Mouse (Mus musculus) embryonic facial prominence, embryonic 12.5 days (tissue): ENCODE measurements at regions not wholly inside any gene's neighbourhood (a gene's known extent, or its start where the extent isn't known, plus 50 kb on each side); places are given as distances from the start of the nearest gene placed in this dataset.
A peak's percentile ranks its signal among the peaks of the same experiment; 100 is the strongest.

Experiments used
- ATAC-seq: fragments of 200-750 bp; cut with Nextera tagmentation; 2 replicates; pipeline ENCODE4 v1.8.0; 2017; ENCODE audit not compliant: insufficient number of reproducible peaks, insufficient read depth, low FRiP score, low TSS enrichment
- H3K27ac ChIP-seq: fragments of 300-500 bp; sonication (generic); 2 replicates; pipeline ENCODE4 v1.5.1; 2016; ENCODE audit warnings: mild to moderate bottlenecking
- H3K27me3 ChIP-seq: fragments of 300-500 bp; sonication (generic); 2 replicates; pipeline ENCODE4 v1.6.1; 2016; ENCODE audit warnings: mild to moderate bottlenecking, moderate library complexity
- H3K36me3 ChIP-seq: fragments of 300-500 bp; sonication (generic); 2 replicates; pipeline ENCODE4 v1.6.1; 2016; ENCODE audit warnings: mild to moderate bottlenecking
- H3K4me1 ChIP-seq: fragments of 300-500 bp; sonication (generic); 2 replicates; pipeline ENCODE4 v1.6.1; 2016
- H3K4me2 ChIP-seq: fragments of 300-500 bp; sonication (generic); replicated peaks from 2 replicates; pipeline ENCODE4 v1.6.1; 2016; ENCODE audit warnings: mild to moderate bottlenecking, moderate library complexity
- H3K4me3 ChIP-seq: fragments of 300-500 bp; sonication (generic); 2 replicates; pipeline ENCODE4 v1.5.1; 2016; ENCODE audit warnings: mild to moderate bottlenecking
- H3K9ac ChIP-seq: fragments of 300-500 bp; sonication (generic); 2 replicates; pipeline ENCODE4 v1.6.1; 2016; ENCODE audit warnings: mild to moderate bottlenecking, moderate library complexity
- H3K9me3 ChIP-seq: fragments of 300-500 bp; sonication (generic); 2 replicates; pipeline ENCODE4 v1.6.1; 2016; ENCODE audit warnings: mild to moderate bottlenecking, moderate library complexity
- WGBS: fragments of 180-500 bp; shearing (Covaris S2); methylation state at CpG from one replicate; pipeline ENCODE4 v1.1.7; 2016; 5-methylcytosine and 5-hydroxymethylcytosine counted together

GRCm38 (mm10) chr15:97467781-97468485, 220.8 kb upstream of the Amigo2 start:
- H3K9me3 ChIP-seq = no peaks in the 10 kb centered on the region
- H3K27me3 ChIP-seq = no peaks in the 10 kb centered on the region
- H3K9ac ChIP-seq = no peak overlapping the region
- H3K27ac ChIP-seq = no peak overlapping the region
- no peak for ATAC-seq
- H3K4me3 ChIP-seq = no peak overlapping the region
- 87% methylated on average over 18 of the region's 18 CpGs for WGBS
- H3K4me2 ChIP-seq = no peak overlapping the region
- no peaks in the 10 kb centered on the region for H3K4me1 ChIP-seq
- no peaks in the 10 kb centered on the region for H3K36me3 ChIP-seq

- Histone ChIP-seq H3K4me1 (no peaks in the 10 kb centered on the region), H3K4me3 (no peak overlapping the region), H3K27ac (no peak overlapping the region), H3K4me2 (no peak overlapping the region), H3K9me3 (no peaks in the 10 kb centered on the region), H3K36me3 (no peaks in the 10 kb centered on the region), H3K9ac (no peak overlapping the region), H3K27me3 (no peaks in the 10 kb centered on the region)
- no peak for ATAC-seq
- 82% methylated on average over 10 of the region's 10 CpGs for WGBS
These were observed 219.9 kb upstream of the Amigo2 start for GRCm38 (mm10) chr15:97466906-97467465.

GRCm38 (mm10) chr15:97466110-97466509, 219.0 kb upstream of the Amigo2 start:
- Histone ChIP-seq H3K4me2 (no peak overlapping the region), H3K36me3 (no peaks in the 10 kb centered on the region), H3K27ac (no peak overlapping the region), H3K4me1 (no peaks in the 10 kb centered on the region), H3K27me3 (no peaks in the 10 kb centered on the region), H3K9me3 (no peaks in the 10 kb centered on the region), H3K4me3 (no peak overlapping the region), H3K9ac (no peak overlapping the region)
- 62% methylated on average over 3 of the region's 3 CpGs for WGBS
- no peak for ATAC-seq

- H3K27me3 ChIP-seq = no peaks in the 10 kb centered on the region
- no peaks in the 10 kb centered on the region for H3K9me3 ChIP-seq
- ATAC-seq = no peak
- H3K4me2 ChIP-seq = no peak overlapping the region
- H3K9ac ChIP-seq = no peak overlapping the region
- H3K4me3 ChIP-seq = no peak overlapping the region
- no peaks in the 10 kb centered on the region for H3K4me1 ChIP-seq
- 90% methylated on average over 8 of the region's 8 CpGs for WGBS
- H3K27ac ChIP-seq = no peak overlapping the region
- H3K36me3 ChIP-seq = no peaks in the 10 kb centered on the region
These were observed 218.3 kb upstream of the Amigo2 start for GRCm38 (mm10) chr15:97465366-97465765.

- Histone ChIP-seq H3K27ac (no peak overlapping the region), H3K27me3 (no peaks in the 10 kb centered on the region), H3K4me2 (no peak overlapping the region), H3K4me3 (no peak overlapping the region), H3K9me3 (no peaks in the 10 kb centered on the region), H3K36me3 (no peaks in the 10 kb centered on the region), H3K9ac (no peak overlapping the region), H3K4me1 (no peaks in the 10 kb centered on the region)
- no peak for ATAC-seq
- WGBS = 92% methylated on average over 9 of the region's 9 CpGs
These were observed 217.7 kb upstream of the Amigo2 start for GRCm38 (mm10) chr15:97464737-97465136.

GRCm38 (mm10) chr15:97462587-97462986, 215.5 kb upstream of the Amigo2 start:
- no peak overlapping the region for H3K9ac ChIP-seq
- no peaks in the 10 kb centered on the region for H3K9me3 ChIP-seq
- no peaks in the 10 kb centered on the region for H3K36me3 ChIP-seq
- no peak overlapping the region for H3K4me3 ChIP-seq
- no peak for ATAC-seq
- no peak overlapping the region for H3K27ac ChIP-seq
- H3K4me1 ChIP-seq = no peaks in the 10 kb centered on the region
- 86% methylated on average over 2 of the region's 2 CpGs for WGBS
- H3K4me2 ChIP-seq = no peak overlapping the region
- no peaks in the 10 kb centered on the region for H3K27me3 ChIP-seq

GRCm38 (mm10) chr15:97462006-97462405, 214.9 kb upstream of the Amigo2 start:
- Histone ChIP-seq H3K9ac (no peak overlapping the region), H3K9me3 (no peaks in the 10 kb centered on the region), H3K27ac (no peak overlapping the region), H3K27me3 (no peaks in the 10 kb centered on the region), H3K4me2 (no peak overlapping the region), H3K4me1 (no peaks in the 10 kb centered on the region), H3K36me3 (no peaks in the 10 kb centered on the region), H3K4me3 (no peak overlapping the region)
- 84% methylated on average over 7 of the region's 7 CpGs for WGBS
- no peak for ATAC-seq

- Histone ChIP-seq H3K4me2 (no peak overlapping the region), H3K4me3 (no peak overlapping the region), H3K4me1 (no peaks in the 10 kb centered on the region), H3K36me3 (no peaks in the 10 kb centered on the region), H3K27me3 (no peaks in the 10 kb centered on the region), H3K9me3 (no peaks in the 10 kb centered on the region), H3K9ac (no peak overlapping the region), H3K27ac (no peak overlapping the region)
- WGBS = 79% methylated on average over 7 of the region's 7 CpGs
- no peak for ATAC-seq
These were observed 214.0 kb upstream of the Amigo2 start for GRCm38 (mm10) chr15:97461060-97461459.

- H3K36me3 ChIP-seq = no peaks in the 10 kb centered on the region
- H3K4me2 ChIP-seq = no peak overlapping the region
- no peaks in the 10 kb centered on the region for H3K9me3 ChIP-seq
- H3K4me3 ChIP-seq = no peak overlapping the region
- WGBS = 85% methylated on average over 7 of the region's 7 CpGs
- H3K9ac ChIP-seq = no peak overlapping the region
- ATAC-seq = no peak
- peaks cover 7% of the 10 kb centered on the region for H3K4me1 ChIP-seq
- H3K27me3 ChIP-seq = no peaks in the 10 kb centered on the region
- no peak overlapping the region for H3K27ac ChIP-seq
These were observed 213.3 kb upstream of the Amigo2 start for GRCm38 (mm10) chr15:97460360-97460719.

- Histone ChIP-seq H3K9me3 (no peaks in the 10 kb centered on the region), H3K4me3 (no peak overlapping the region), H3K9ac (no peak overlapping the region), H3K27me3 (no peaks in the 10 kb centered on the region), H3K27ac (no peak overlapping the region), H3K36me3 (no peaks in the 10 kb centered on the region), H3K4me2 (no peak overlapping the region), H3K4me1 (peaks cover 10% of the 10 kb centered on the region)
- 86% methylated on average over 19 of the region's 19 CpGs for WGBS
- ATAC-seq = no peak
These were observed 212.7 kb upstream of the Amigo2 start for GRCm38 (mm10) chr15:97459606-97460359.

GRCm38 (mm10) chr15:97458748-97459221, 211.7 kb upstream of the Amigo2 start:
- H3K27ac ChIP-seq = no peak overlapping the region
- peak overlapping the region; percentile 23; the same call in 1 of the 2 replicates for H3K4me2 ChIP-seq
- H3K4me1 ChIP-seq = peaks cover 10% of the 10 kb centered on the region
- H3K36me3 ChIP-seq = no peaks in the 10 kb centered on the region
- 62% methylated on average over 11 of the region's 11 CpGs for WGBS
- no peak overlapping the region for H3K4me3 ChIP-seq
- no peak for ATAC-seq
- H3K9me3 ChIP-seq = no peaks in the 10 kb centered on the region
- no peak overlapping the region for H3K9ac ChIP-seq
- no peaks in the 10 kb centered on the region for H3K27me3 ChIP-seq
